Mouse (Mus musculus): ENCODE measurements around the gene Ciz1.
A peak's percentile ranks its signal among the peaks of the same experiment; 100 is the strongest.

Ciz1 gene

DNA sequence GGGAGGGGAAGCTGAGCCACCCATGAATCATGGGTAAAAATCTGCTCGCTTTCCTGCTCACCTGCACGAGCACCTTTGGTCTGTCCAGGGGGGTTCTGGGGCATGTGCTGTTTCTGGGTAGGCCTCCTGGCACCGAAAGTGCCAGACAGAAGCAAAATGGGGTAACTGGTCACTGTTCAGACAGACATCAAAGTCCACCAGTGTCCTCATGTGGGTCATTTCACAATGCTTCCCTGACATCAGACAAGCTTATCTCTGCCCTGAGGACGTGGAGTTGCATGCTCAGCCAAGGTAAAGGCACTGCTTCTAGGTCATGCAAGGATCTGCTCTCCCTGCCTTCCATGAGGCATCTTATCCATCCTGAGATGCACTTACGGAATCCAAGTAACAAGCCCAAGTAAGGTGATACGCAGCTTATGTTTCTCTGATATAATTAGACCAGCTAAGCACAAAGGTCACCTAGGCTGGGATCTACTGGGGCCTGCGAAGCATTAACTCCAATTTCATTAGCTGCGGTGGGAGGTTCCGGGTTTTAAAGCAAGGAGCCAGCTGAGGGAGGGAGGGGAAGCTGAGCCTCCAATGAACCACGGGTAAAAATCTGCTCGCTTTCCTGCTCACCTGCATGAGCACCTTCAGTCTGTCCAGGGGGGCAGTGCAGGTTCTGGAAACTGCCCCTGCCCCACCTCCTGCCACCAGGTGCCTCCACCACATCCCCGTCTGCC lies 66.5 kb downstream of the Ciz1 start:
- DNase-seq (ENCODE audit: low spot score): no peak

DNA sequence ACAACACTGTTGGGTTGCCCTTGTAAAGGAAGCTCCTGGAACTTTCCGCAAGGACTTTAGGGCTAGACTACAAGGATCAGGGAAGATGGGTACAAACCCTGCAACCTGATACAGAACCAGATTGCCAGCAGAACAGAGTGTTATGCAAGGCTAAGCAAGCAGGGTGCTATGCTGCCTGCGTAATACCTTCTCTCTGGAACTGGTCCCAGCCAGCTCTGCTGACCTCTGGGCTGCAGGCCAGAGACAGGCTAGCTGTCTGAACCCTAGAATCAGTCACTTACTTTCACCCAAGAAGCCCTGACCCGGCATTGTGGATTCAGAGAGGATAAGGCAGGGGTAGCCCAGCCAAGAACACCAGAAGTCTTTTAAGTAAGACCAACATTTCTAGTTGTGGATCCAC lies 67.2 kb downstream of the Ciz1 start:
- no peak for DNase-seq (ENCODE audit: low spot score)

DNA sequence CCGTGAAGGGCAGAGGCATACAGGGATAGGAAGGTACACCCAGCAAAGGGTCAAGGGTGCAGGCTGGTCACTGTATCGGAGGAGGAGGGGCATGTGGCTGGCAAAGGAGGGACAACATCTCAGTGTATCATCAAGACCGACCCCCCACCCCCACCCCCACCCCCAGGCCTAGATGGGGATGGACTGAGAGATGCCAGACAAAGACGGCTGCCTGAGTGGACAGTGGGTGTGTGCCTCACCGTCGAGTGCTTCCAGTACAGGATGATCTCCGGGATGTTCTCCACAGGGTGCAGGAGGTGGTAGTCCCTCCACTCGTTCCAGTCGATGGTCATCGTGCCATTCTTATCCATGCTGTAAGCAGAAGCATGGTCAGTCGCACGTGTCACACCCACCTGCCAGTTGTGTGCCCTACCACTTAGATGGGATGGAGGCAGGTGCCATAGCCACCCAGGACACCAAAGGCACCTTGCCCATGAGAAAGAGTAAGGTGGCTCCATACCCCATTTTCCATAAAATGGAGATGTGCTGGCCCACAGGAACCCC lies 68.0 kb downstream of the Ciz1 start:
- DNase-seq (ENCODE audit: low spot score): no peak

DNA sequence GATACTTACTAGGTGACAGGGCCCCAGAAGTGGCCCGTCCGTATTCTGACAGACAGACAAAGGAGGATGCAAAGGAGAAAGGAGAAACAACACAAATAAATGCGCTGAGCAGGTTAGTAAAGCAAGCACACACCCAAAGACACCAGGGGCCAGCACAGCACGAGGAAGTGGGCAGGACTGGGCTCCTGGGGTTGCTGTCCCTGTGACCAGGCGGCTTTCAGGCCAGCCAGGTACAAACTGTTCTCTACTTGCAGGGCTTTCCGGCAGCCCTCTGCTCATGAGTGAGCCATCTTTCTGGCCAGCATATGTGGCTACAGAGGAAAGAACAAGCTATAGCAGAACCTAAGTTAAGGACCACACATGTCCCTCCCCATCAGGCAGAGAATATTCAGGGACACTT lies 68.5 kb downstream of the Ciz1 start:
- no peak for DNase-seq (ENCODE audit: low spot score)

DNA sequence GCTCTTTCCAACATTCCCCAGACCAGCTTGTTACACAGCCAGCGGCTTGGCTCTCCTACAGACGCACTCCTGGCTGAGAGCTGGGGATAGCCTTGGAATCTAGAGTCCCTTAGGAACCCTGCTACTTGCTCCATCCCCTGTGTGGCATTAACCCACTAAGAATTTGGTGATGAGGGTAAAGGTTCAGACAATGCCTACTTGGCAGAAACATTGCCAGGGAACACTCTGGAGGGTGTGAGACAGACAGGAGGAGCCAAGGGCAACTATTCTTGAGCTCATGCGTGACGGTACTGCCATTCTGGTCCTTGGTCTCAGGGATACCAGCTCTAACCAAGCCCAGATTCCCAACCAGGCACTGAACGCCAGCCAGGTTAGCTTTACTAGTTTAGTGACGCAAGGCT lies 69.7 kb downstream of the Ciz1 start:
- DNase-seq (ENCODE audit: low spot score): no peak

DNA sequence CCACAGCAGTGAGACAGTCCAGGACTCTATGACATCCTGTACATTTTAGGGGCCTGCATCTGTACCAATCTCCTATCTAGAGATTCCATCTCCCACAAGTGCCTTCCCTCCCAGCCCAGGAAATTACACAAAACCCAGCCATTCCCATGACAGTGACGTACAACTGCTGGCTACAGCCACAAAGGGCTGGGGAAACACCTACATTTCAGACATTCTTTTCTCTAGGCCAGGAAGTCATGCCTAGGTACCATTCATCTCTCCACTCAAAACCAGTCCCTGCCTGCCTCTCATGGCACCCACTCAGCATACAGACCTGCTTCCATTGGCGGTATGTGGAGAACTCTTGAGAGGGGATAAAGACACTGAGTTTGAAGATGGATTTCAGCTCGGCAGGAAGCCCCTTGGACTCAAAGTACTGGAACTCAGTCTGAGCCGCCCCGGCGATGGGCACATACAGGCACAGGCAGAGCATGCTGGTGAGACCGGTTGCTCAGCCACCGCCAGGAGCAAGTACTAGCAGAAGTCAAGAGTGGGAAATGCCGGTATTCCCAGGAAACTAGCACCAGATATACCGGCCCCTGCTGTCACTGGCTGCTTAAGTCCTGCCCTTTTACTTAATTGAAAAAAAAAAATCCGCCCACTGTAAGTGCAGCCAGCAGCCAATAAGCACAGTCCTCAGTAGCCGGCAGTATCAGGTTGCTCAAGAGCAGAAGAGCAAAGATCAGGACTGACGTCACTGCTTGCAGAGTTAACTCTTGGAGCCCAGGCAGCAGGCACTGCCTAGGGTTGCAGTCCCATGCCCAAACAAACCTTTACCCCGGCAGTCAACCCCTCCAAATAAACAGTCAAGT lies 71.6 kb downstream of the Ciz1 start:
- peak; percentile 96 for DNase-seq (ENCODE audit: low spot score)

DNA sequence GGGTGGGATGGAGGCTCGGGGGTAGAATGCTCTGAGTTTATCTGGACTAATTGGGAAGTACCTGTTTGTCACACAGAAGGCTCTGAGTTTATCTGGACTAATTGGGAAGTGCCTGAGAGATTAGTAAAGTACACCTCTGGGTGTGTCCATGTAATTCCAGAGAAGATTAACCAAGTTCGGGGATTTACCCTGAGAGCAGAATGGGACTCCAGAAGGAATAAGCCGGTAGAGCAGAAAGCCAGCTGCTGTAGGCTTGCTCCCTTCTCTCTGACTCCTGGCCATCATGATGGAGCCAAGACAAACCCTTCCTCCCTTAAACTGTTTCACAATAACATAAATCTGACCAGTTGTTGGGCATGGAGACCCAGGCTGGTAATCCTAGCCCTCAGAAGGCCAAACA lies 72.7 kb downstream of the Ciz1 start:
- no peak for DNase-seq (ENCODE audit: low spot score)

DNA sequence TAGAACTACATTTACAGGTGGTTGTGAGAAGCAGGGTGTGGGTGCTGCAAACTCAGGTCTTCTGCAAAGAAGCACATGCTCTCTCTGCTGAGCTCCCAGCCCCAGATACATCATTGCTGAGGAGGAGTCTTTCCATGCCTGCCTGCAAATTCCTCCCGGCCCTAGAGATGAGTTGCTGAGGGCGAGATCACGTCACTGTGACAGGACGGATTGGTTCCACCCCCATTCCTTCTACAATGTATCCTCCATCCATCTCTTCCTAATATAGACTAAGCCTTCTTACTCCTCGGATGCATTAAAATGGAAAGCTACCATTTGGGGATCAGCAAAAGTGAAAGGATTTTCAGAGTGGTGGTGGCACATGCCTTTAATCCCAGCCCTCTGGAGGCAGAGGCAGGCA lies 73.4 kb downstream of the Ciz1 start:
- no peak for DNase-seq (ENCODE audit: low spot score)

DNA sequence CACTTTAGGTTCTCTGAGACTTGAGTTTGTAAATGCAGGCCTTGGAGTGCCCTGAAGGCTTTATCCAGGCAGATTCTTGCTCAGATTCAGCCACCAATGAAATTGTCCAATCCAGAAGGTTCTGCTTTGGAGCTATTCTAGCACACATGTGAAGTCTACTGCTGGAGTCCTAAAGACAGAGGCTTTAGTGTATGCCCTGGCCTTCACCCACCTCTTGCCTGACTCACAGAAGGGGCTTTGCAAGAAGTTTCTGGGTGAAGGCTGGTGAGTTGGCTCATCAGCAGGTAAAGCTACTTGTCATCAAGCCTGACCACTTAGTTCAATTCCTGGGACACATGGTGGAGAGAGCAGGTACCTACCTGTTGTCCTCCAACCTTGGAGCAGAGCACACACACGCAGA lies 74.0 kb downstream of the Ciz1 start:
- DNase-seq (ENCODE audit: low spot score): no peak

DNA sequence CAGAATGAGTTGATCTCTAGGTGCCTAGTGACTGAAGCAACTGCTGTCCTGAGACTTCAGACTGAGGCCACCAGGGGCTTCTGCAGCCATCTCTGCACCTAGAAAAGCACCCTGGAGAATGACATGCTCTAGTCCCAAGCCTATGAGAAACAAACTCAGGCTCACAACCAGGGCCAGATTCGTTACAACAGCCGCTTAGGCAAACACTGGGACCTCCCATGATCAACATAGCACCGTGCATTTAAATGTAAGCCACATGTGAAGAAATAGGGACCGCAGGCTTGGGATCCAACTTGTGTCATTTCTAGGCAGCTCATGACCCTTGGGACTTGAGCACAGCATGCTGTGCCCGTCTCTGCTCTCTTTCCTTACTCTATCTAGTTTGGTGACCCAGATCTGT lies 75.6 kb downstream of the Ciz1 start:
- no peak for DNase-seq (ENCODE audit: low spot score)

DNA sequence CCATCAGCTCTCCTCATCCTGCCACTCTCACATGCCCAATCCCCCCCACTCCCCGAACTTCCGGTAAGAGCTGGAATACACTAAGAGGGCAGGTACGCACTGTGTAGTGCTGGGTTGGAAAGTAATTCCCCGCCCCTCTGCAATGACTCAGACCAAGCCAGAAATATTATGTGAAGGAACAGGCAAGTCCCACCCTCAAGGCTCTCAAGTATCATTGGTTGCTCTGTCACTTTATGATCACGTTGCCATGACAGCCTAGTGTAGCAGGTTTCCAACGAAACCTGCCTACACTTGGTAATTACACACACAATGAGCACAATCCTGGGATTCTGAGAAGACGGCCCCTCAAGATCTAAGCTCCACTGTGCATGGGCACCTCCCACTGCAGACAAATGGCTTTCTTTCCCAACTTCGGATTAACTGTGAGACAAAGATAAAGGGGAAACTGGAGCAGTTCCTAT lies 76.2 kb downstream of the Ciz1 start:
- DNase-seq (ENCODE audit: low spot score): no peak

DNA sequence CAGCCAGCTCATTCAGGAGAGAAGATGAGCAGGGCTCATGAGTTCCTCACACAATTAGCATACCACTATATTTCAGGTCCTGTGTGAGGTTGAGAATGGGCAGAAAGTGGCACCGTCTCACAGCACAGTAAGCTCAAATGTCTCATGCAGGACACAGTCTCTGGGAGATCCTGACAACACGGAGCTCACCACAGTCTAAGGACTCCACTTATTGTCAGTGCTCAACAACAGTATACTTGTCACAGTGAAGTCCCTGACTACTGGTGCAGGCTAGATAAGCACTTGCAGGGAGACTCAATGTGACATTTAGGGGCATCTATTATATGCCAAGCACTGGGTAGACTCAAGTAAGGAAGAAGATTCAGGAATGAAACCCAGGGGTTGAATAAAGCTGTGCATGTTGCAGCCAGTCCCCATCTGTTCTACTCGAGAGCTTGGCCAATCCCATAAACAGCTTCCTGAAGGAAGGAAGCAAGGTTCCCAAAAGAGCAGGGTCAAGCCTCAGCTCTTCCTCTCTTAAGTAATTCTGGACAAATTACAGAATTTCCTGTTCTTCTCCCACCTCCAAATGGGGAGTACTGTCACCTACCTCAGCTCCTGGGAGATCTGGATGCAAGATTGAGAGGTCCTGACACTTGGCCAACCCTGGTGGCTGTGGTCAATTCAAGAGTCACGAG lies 77.2 kb downstream of the Ciz1 start:
- no peak for DNase-seq (ENCODE audit: low spot score)
